Mouse (Mus musculus): ENCODE data around the gene Cntnap4. TPM values are rescaled to one million over a fixed set of nuclear protein-coding genes. Genes with fewer than 3 reads are reported as not detected.

Gene Cntnap4
- polyA plus RNA-seq (2012; rRNA removed; ENCODE audit: low replicate concordance) = 0.01 and 0.04 TPM in 2 replicates

DNA sequence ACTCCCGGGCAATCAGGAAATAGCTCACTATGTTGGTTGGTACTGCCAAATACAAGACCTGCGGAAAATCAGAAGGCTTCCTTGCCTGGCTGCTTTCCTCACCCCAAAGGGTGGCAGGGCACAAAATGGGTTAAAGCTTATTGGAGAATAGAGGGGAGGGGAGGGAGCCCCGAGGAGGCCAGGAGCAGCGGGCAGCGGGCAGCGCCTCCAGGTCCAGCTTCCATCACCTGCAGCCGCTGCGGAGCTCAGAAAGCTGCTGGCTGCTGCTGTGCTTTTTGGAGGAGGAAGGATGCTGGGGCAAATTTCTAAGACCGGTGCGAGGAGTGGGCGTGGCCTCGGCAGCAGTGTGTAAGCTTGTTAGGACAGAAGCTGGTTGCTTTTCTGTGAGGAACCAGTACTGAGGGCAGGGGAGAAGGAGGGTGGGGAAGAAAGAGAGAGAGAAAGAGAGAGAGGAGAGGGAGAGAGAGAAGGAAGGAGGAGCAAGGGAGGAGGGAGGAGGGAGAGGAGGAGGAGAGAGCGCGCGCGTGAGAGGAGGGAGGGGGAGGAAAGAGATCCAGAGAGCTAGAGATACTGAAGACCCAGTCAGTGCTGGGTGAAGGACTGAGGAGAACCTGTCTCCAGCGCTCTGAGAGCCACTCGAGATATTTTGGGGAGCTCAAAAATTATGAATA is at the start of gene Cntnap4:
Cntnap4 (plus strand) TSS at position 573 of the 671 bp plus-strand sequence.

Measured in mammary gland, adult 2 months (tissue).